Mouse (Mus musculus): ENCODE measurements around the gene Smoc2.

Smoc2 gene

GRCm38 (mm10) chr17:14349086-14349814 lies 69.9 kb downstream of the Smoc2 start:
- no peak for DNase-seq (ENCODE audit: low spot score)

GRCm38 (mm10) chr17:14353219-14354079 lies 74.1 kb downstream of the Smoc2 start:
- DNase-seq (ENCODE audit: low spot score) = no peak

GRCm38 (mm10) chr17:14361511-14361910 lies 82.2 kb downstream of the Smoc2 start:
- no peak for DNase-seq (ENCODE audit: low spot score)

- DNase-seq (ENCODE audit: low spot score) = no peak
Measured at GRCm38 (mm10) chr17:14370476-14370875, 91.2 kb downstream of the Smoc2 start.

GRCm38 (mm10) chr17:14371606-14372005 lies 92.3 kb downstream of the Smoc2 start:
- DNase-seq (ENCODE audit: low spot score) = no peak

- DNase-seq (ENCODE audit: low spot score) = no peak
Measured at GRCm38 (mm10) chr17:14372324-14373145, 93.2 kb downstream of the Smoc2 start.

GRCm38 (mm10) chr17:14378692-14379446 lies 99.6 kb downstream of the Smoc2 start:
- no peak for DNase-seq (ENCODE audit: low spot score)

- no peak for DNase-seq (ENCODE audit: low spot score)
Measured at GRCm38 (mm10) chr17:14379518-14379917, 100.2 kb downstream of the Smoc2 start.

GRCm38 (mm10) chr17:14379966-14380365 lies 100.7 kb downstream of the Smoc2 start:
- no peak for DNase-seq (ENCODE audit: low spot score)

- DNase-seq (ENCODE audit: low spot score) = no peak
Measured at GRCm38 (mm10) chr17:14380526-14380925, 101.2 kb downstream of the Smoc2 start.

- DNase-seq (ENCODE audit: low spot score) = no peak
Measured at GRCm38 (mm10) chr17:14381482-14381881, 102.2 kb downstream of the Smoc2 start.

- no peak for DNase-seq (ENCODE audit: low spot score)
Measured at GRCm38 (mm10) chr17:14383981-14384380, 104.7 kb downstream of the Smoc2 start.

GRCm38 (mm10) chr17:14384980-14385379 lies 105.7 kb downstream of the Smoc2 start:
- no peak for DNase-seq (ENCODE audit: low spot score)

- no peak for DNase-seq (ENCODE audit: low spot score)
Measured at GRCm38 (mm10) chr17:14387261-14387660, 108.0 kb downstream of the Smoc2 start.

GRCm38 (mm10) chr17:14392443-14392842 lies 113.1 kb downstream of the Smoc2 start:
- DNase-seq (ENCODE audit: low spot score) = no peak

- no peak for DNase-seq (ENCODE audit: low spot score)
Measured at GRCm38 (mm10) chr17:14394861-14395260, 115.6 kb downstream of the Smoc2 start.

- DNase-seq (ENCODE audit: low spot score) = no peak
Measured at GRCm38 (mm10) chr17:14397456-14397855, 118.2 kb downstream of the Smoc2 start.

- DNase-seq (ENCODE audit: low spot score) = no peak
Measured at GRCm38 (mm10) chr17:14398650-14399424, 119.5 kb downstream of the Smoc2 start.

- no peak for DNase-seq (ENCODE audit: low spot score)
Measured at GRCm38 (mm10) chr17:14400960-14401359, 121.7 kb downstream of the Smoc2 start.

GRCm38 (mm10) chr17:14407874-14408273 lies 128.6 kb downstream of the Smoc2 start:
- no peak for DNase-seq (ENCODE audit: low spot score)

- DNase-seq (ENCODE audit: low spot score) = no peak
Measured at GRCm38 (mm10) chr17:14412460-14412859, 133.2 kb downstream of the Smoc2 start.

Data from retina, embryonic 14.5 days (tissue).